Mouse (Mus musculus): ENCODE measurements at regions not wholly inside any gene's neighbourhood (a gene's known extent, or its start where the extent isn't known, plus 50 kb on each side); places are given as distances from the start of the nearest gene placed in this dataset.

GRCm38 (mm10) chr2:101175124-101175523 is 449.4 kb upstream of the Rag2 start:
- no peak for DNase-seq (ENCODE audit: extremely low spot score, low read depth, low spot score)

- DNase-seq (ENCODE audit: extremely low spot score, low read depth, low spot score), result no peak
Measured at GRCm38 (mm10) chr2:101206637-101207036, 417.9 kb upstream of the Rag2 start.

GRCm38 (mm10) chr2:101209136-101209535 is 415.4 kb upstream of the Rag2 start:
- DNase-seq (ENCODE audit: extremely low spot score, low read depth, low spot score), result no peak

- DNase-seq (ENCODE audit: extremely low spot score, low read depth, low spot score), result no peak
Measured at GRCm38 (mm10) chr2:101220759-101221158, 403.8 kb upstream of the Rag2 start.

GRCm38 (mm10) chr2:101242983-101243382 is 381.5 kb upstream of the Rag2 start:
- no peak for DNase-seq (ENCODE audit: extremely low spot score, low read depth, low spot score)

DNA sequence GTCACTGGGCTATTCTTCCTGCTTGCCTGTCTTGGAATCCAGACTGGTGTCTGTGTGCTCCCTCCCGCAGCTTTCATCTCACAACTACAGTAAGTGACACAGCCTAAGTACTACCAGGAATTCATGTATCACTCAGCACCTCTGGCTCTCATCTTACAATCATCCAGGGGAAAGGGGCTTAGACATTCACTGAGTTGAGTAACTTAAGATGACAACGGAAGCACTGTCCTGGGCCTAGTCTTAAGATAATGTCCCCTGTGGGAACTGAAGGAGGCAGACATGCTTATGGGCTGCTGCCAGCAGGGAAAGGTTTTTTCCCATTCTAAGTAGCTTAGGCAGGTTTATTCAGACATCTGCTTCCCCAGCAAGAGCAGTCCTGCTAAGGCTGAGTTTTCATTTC is 377.4 kb upstream of the Rag2 start:
- DNase-seq (ENCODE audit: extremely low spot score, low read depth, low spot score), result no peak

- no peak for DNase-seq (ENCODE audit: extremely low spot score, low read depth, low spot score)
Measured at GRCm38 (mm10) chr2:101252228-101252627, 372.3 kb upstream of the Rag2 start.

DNA sequence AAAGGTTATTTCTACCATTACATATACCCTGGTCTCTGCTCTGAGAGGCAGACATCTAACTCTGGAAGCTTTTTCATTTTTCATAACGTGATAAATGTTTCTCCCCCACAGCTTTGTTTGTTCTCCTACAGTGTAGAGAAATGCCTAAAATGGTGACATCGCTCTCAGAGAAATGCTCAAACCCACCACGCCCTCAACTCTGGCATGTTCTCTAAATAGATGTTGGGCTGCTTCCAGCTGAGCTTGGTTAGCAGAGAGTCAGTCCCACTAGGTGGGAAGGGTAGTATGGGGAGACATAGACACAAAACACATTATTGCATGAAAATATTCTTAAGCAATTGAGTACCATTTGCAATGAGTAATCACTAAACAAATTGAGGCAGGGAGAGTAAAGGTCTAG is 368.1 kb upstream of the Rag2 start:
- no peak for DNase-seq (ENCODE audit: extremely low spot score, low read depth, low spot score)

DNA sequence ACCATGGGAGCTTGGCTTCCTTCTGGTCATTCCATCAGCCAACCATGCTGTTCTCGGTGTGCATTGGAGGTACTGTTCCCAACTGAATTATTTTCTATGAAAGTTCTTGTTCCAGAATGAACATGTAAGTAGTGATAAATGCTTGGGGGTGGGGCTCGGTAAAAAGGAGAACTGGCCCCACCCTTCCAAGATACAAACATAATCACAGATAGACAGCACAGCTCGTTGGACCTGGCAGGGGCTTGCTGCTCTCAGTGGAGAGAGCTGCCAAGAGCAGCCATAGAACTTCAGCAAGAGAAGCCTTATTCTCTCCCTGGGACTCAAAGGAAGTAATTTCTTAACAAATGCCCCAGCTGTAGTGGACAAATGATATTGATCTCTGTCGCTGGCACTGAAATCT is 360.6 kb upstream of the Rag2 start:
- no peak for DNase-seq (ENCODE audit: extremely low spot score, low read depth, low spot score)

- DNase-seq (ENCODE audit: extremely low spot score, low read depth, low spot score), result no peak
Measured at GRCm38 (mm10) chr2:101266685-101267374, 357.7 kb upstream of the Rag2 start.

DNA sequence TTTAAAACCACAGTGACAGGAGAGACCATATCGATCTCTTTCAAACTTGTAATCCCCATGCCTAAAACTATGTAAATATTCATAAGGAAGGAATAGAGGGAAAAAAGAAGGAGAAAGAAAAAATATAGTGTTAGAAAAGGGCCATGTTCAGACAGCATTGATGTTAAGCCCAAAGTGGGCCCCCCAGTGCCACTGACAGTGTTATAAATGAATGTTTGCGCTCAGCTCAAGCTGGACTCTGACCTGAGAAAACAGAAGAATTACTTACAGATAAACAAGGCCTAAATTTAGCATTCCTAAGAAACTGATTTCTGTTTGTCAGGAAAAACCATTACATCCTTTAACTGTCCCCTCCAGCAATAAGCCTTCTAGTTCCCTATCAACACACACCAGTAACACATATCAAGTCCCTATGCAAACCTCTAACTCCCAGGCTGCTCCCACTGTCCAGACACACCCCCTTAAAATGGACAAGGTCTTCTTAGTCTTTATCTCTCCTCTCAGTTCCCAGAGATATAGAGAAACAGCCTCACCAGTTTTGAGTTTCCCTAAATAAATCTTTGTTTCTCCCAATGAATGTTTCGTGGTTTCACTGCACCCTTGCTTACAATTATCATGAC is 350.4 kb upstream of the Rag2 start:
- DNase-seq (ENCODE audit: extremely low spot score, low read depth, low spot score), result no peak

- DNase-seq (ENCODE audit: extremely low spot score, low read depth, low spot score), result no peak
Measured at GRCm38 (mm10) chr2:101284886-101285285, 339.6 kb upstream of the Rag2 start.

GRCm38 (mm10) chr2:101288119-101288518 is 336.4 kb upstream of the Rag2 start:
- no peak for DNase-seq (ENCODE audit: extremely low spot score, low read depth, low spot score)

GRCm38 (mm10) chr2:101289168-101289567 is 335.4 kb upstream of the Rag2 start:
- no peak for DNase-seq (ENCODE audit: extremely low spot score, low read depth, low spot score)

GRCm38 (mm10) chr2:101290738-101291137 is 333.8 kb upstream of the Rag2 start:
- no peak for DNase-seq (ENCODE audit: extremely low spot score, low read depth, low spot score)

- DNase-seq (ENCODE audit: extremely low spot score, low read depth, low spot score), result no peak
Measured at GRCm38 (mm10) chr2:101295678-101296368, 328.7 kb upstream of the Rag2 start.

DNA sequence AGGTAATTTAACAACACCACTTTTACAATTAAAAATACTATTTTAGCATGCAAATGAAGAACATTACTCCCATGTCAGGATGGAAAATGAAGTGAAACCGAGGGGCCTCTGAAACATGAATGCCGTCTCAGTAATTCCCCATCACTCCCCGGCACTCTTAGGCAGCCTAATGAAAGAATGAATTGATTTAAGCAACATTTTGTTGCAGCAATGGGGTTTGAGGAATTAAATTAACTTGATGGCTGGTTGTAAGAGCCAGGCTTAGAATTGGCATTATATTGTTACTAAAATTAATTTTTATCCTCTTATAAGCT is 328.2 kb upstream of the Rag2 start:
- no peak for DNase-seq (ENCODE audit: extremely low spot score, low read depth, low spot score)

DNA sequence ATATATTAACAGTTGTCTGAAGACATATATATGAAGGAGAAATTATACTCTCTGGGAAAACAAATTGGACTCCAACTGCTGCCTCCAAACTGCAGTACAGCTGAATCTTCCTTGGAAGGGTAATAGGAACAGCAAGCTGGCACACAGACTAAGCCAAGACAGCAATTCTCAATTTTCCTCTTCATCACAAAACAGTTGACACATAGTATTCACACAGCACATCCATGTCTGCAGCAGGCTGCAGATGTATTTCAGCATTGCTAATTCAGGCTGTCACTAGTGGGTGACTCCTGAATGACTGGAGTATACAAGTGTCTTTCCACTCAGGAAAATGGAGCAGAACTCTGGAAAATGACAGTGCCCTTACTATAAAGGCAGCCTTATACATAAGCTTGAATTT is 327.7 kb upstream of the Rag2 start:
- DNase-seq (ENCODE audit: extremely low spot score, low read depth, low spot score), result no peak

- no peak for DNase-seq (ENCODE audit: extremely low spot score, low read depth, low spot score)
Measured at GRCm38 (mm10) chr2:101299126-101299525, 325.4 kb upstream of the Rag2 start.

DNA sequence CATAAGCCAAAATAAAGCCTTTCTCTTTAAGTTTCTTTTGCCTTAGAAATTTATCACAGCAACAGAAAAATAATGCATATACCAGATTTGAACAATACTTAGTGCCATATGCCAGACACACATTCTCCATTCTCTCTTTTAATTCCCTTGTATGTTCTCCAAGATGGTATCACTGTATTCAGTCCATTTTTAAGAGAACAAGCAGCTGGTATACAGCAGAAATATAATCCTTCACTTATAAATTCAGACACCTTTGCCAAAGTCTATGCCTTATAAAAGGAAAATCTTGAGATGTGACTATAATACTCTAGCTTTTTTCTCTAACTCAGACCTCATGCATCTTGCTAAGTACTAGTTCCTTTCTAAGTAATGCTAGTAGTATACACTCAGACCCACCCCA is 324.4 kb upstream of the Rag2 start:
- DNase-seq (ENCODE audit: extremely low spot score, low read depth, low spot score), result no peak

DNA sequence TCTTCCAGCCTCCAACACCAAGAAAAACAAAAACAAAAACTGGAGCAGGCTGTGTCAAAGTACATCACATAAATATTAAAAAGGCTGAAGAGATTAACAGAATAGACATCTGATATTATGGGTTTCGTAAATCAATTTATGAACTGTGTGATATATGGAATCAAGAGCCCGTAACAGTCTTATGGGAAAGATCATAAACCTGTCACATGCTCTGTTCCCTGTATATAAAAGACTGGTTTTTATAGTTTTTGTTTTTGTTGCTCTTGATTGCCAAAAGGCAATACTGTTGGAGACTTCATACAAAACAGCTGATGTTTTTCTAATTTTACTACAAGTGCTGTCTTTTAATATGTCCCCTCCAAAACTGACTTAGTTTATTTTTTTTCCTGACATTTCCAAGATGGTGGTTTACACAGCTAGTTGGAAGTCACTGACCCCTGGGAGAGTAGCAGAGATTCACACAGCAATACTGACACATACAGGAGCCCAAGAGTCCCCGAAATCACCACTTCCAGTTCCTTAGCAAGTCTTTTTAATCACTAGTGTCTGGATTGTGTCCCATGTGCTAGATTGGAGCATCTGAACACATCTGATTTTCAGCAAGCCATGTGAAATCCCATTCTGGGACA is 303.1 kb upstream of the Rag2 start:
- DNase-seq (ENCODE audit: extremely low spot score, low read depth, low spot score), result no peak

DNA sequence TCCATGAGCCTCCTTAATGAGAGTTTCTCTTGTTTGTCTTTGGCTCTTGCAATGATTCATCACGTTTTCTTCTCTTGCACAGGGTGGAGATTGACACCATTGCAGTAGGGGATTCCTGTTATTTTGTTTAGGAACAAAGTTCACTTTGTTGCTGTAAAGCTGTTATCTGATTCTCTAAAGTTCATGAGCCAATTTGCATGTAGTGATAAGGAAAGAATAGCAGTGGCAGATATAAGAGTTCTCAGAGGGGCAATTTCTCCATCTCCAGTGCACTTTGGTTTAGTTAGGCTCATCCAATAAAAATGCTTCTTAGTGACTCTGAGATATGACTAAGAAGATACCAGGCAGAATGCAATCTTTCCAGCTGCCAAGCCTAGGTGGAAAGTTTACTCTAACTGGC is 267.8 kb upstream of the Rag2 start:
- DNase-seq (ENCODE audit: extremely low spot score, low read depth, low spot score), result no peak
